Mouse (Mus musculus) naive thymus-derived CD4-positive, alpha-beta T cell, adult 2 months (primary cell): ENCODE results near the gene Pcolce2.

Experiments
- DNase-seq: peaks from one replicate; pipeline ENCODE4 v3.0.0-alpha.2; 2011; ENCODE audit warnings: low read depth

Gene Pcolce2

GRCm38 (mm10) chr9:95654356-95654755 lies 17.0 kb downstream of the Pcolce2 start:
- DNase-seq = no peak

GRCm38 (mm10) chr9:95657941-95658340 lies 20.5 kb downstream of the Pcolce2 start:
- DNase-seq = no peak

GRCm38 (mm10) chr9:95664290-95664989 lies 27.0 kb downstream of the Pcolce2 start:
- DNase-seq = no peak

- DNase-seq = no peak
Observed at GRCm38 (mm10) chr9:95665835-95666234, 28.4 kb downstream of the Pcolce2 start.

- no peak for DNase-seq
Observed at GRCm38 (mm10) chr9:95667836-95668235, 30.4 kb downstream of the Pcolce2 start.

- no peak for DNase-seq
Observed at GRCm38 (mm10) chr9:95668306-95668705, 30.9 kb downstream of the Pcolce2 start.

- DNase-seq = no peak
Observed at GRCm38 (mm10) chr9:95672331-95672730, 34.9 kb downstream of the Pcolce2 start.

- no peak for DNase-seq
Observed at GRCm38 (mm10) chr9:95672760-95673159, 35.4 kb downstream of the Pcolce2 start.

GRCm38 (mm10) chr9:95675064-95675699 lies 37.8 kb downstream of the Pcolce2 start:
- no peak for DNase-seq

- no peak for DNase-seq
Observed at GRCm38 (mm10) chr9:95676021-95676420, 38.6 kb downstream of the Pcolce2 start.

- no peak for DNase-seq
Observed at GRCm38 (mm10) chr9:95679966-95680365, 42.6 kb downstream of the Pcolce2 start.

- DNase-seq = no peak
Observed at GRCm38 (mm10) chr9:95680691-95681090, 43.3 kb downstream of the Pcolce2 start.

- DNase-seq = no peak
Observed at GRCm38 (mm10) chr9:95685660-95686440, 48.4 kb downstream of the Pcolce2 start.

GRCm38 (mm10) chr9:95688064-95688463 lies 50.7 kb downstream of the Pcolce2 start:
- no peak for DNase-seq

- no peak for DNase-seq
Observed at GRCm38 (mm10) chr9:95692823-95693222, 55.4 kb downstream of the Pcolce2 start.

- DNase-seq = no peak
Observed at GRCm38 (mm10) chr9:95693528-95694100, 56.2 kb downstream of the Pcolce2 start.

- DNase-seq = no peak
Observed at GRCm38 (mm10) chr9:95694526-95694925, 57.1 kb downstream of the Pcolce2 start.

GRCm38 (mm10) chr9:95695023-95695422 lies 57.6 kb downstream of the Pcolce2 start:
- no peak for DNase-seq

- DNase-seq = no peak
Observed at GRCm38 (mm10) chr9:95696581-95696980, 59.2 kb downstream of the Pcolce2 start.

GRCm38 (mm10) chr9:95697808-95698207 lies 60.4 kb downstream of the Pcolce2 start:
- DNase-seq = peak; percentile 7

GRCm38 (mm10) chr9:95699273-95699672 lies 61.9 kb downstream of the Pcolce2 start:
- DNase-seq = no peak

GRCm38 (mm10) chr9:95704078-95704477 lies 66.7 kb downstream of the Pcolce2 start:
- DNase-seq = no peak

GRCm38 (mm10) chr9:95705371-95705770 lies 68.0 kb downstream of the Pcolce2 start:
- DNase-seq = no peak
